Mouse (Mus musculus): ENCODE results near the gene Jade2. TPM values are rescaled to one million over a fixed set of nuclear protein-coding genes. Genes with fewer than 3 reads are reported as not detected.
"Not testable (repeated sequence)": the region's sequence is repeated elsewhere in the genome, so short reads cannot be mapped to it uniquely, and the experiment has no call there.

Jade2 gene
- total RNA-seq, 2 experiments from 2014 or later, result 12.3 to 13.4 TPM

- intact Hi-C loops (cut with DNase I), result no loop called here
- DNase-seq (ENCODE audit: low spot score in 2 of 2), result peak; percentile 64 to 68
Measured at GRCm38 (mm10) chr11:51809632-51810224, 47.7 kb downstream of the Jade2 start.

- intact Hi-C loops (cut with DNase I), result no loop called here
- DNase-seq (ENCODE audit: low spot score in 2 of 2), result no peak
Measured at GRCm38 (mm10) chr11:51807108-51807879, 50.2 kb downstream of the Jade2 start.

- intact Hi-C loops (cut with DNase I), result no loop called here
- DNase-seq (ENCODE audit: low spot score in 2 of 2), result peak; percentile 75 to 85
Measured at GRCm38 (mm10) chr11:51805221-51805981, 52.1 kb downstream of the Jade2 start.

- intact Hi-C loops (cut with DNase I), result no loop called here
- peak; percentile 68 to 79 for DNase-seq (ENCODE audit: low spot score in 2 of 2)
Measured at GRCm38 (mm10) chr11:51800634-51801325, 56.7 kb downstream of the Jade2 start.

- intact Hi-C loops (cut with DNase I), result no loop called here
Measured at GRCm38 (mm10) chr11:51796272-51796671, 61.2 kb downstream of the Jade2 start.

GRCm38 (mm10) chr11:51790662-51791061 is 66.8 kb downstream of the Jade2 start:
- DNase-seq (ENCODE audit: low spot score in 2 of 2), result no peak
- intact Hi-C loops (cut with DNase I), result no loop called here

More at GRCm38 (mm10) chr11:51796272-51796671, 61.2 kb downstream of the Jade2 start:
- DNase-seq (ENCODE audit: low spot score in 2 of 2), result no peak

- not testable (repeated sequence) for DNase-seq (ENCODE audit: low spot score in 2 of 2)
- intact Hi-C loops (cut with DNase I), result loop anchor here (10.0 kb wide), 1 partner anchor 75 kb away; no protein-coding TSS in a partner anchor
Measured at GRCm38 (mm10) chr11:51789735-51790134, 67.7 kb downstream of the Jade2 start.

GRCm38 (mm10) chr11:51785926-51786325 is 71.5 kb downstream of the Jade2 start:
- intact Hi-C loops (cut with DNase I), result loop anchor here (10.0 kb wide), 1 partner anchor 71 kb away; no protein-coding TSS in a partner anchor
- peak; percentile 25 to 59 for DNase-seq (ENCODE audit: low spot score in 2 of 2)

GRCm38 (mm10) chr11:51782721-51783120 is 74.7 kb downstream of the Jade2 start:
- DNase-seq (ENCODE audit: low spot score in 2 of 2), result no peak
- intact Hi-C loops (cut with DNase I), result loop anchor here (10.0 kb wide), 1 partner anchor 68 kb away; no protein-coding TSS in a partner anchor

- intact Hi-C loops (cut with DNase I), result loop anchor here (10.0 kb wide), 1 partner anchor 66 kb away; no protein-coding TSS in a partner anchor
- DNase-seq (ENCODE audit: low spot score in 2 of 2), result no peak
Measured at GRCm38 (mm10) chr11:51780773-51781267, 76.6 kb downstream of the Jade2 start.

- intact Hi-C loops (cut with DNase I), result no loop called here
- no peak for DNase-seq (ENCODE audit: low spot score in 2 of 2)
Measured at GRCm38 (mm10) chr11:51777478-51777877, 80.0 kb downstream of the Jade2 start.

- intact Hi-C loops (cut with DNase I), result no loop called here
- no peak for DNase-seq (ENCODE audit: low spot score in 2 of 2)
Measured at GRCm38 (mm10) chr11:51775507-51775906, 81.9 kb downstream of the Jade2 start.

- intact Hi-C loops (cut with DNase I), result no loop called here
- no peak for DNase-seq (ENCODE audit: low spot score in 2 of 2)
Measured at GRCm38 (mm10) chr11:51768296-51768695, 89.2 kb downstream of the Jade2 start.

- intact Hi-C loops (cut with DNase I), result no loop called here
- DNase-seq (ENCODE audit: low spot score in 2 of 2), result no peak
Measured at GRCm38 (mm10) chr11:51767579-51768220, 89.8 kb downstream of the Jade2 start.

- DNase-seq (ENCODE audit: low spot score in 2 of 2), result no peak
- intact Hi-C loops (cut with DNase I), result no loop called here
Measured at GRCm38 (mm10) chr11:51764816-51765215, 92.6 kb downstream of the Jade2 start.

- intact Hi-C loops (cut with DNase I), result no loop called here
- no peak for DNase-seq (ENCODE audit: low spot score in 2 of 2)
Measured at GRCm38 (mm10) chr11:51763955-51764354, 93.5 kb downstream of the Jade2 start.
